Mouse (Mus musculus): ENCODE results near the gene Katnb1.

- no peak for TF ChIP-seq EP300 (optimal IDR thresholded peaks at IDR 0.05)
- peak; percentile 57 for TF ChIP-seq CTCF (IDR thresholded peaks at IDR 0.05; ENCODE audit: low read depth)
Measured at GRCm38 (mm10) chr8:95101972-95102371, 21.0 kb downstream of the Katnb1 start.
